Mouse (Mus musculus): ENCODE measurements around the gene Ube2e3. TPM values are rescaled to one million over a fixed set of nuclear protein-coding genes. Genes with fewer than 3 reads are reported as not detected.
A peak's percentile ranks its signal among the peaks of the same experiment; 100 is the strongest.

The Ube2e3 gene
- polyA plus RNA-seq, 1 experiment from 2014 or later = 157 TPM

- peak; percentile 87 for ATAC-seq (replicated peaks; ENCODE audit: low FRiP score)
- H3K9me3 ChIP-seq (replicated peaks) = no peaks in the 10 kb centered on the region
- H3K4me1 ChIP-seq = peaks cover 36% of the 10 kb centered on the region
- no peaks in the 10 kb centered on the region for H3K27me3 ChIP-seq
- H3K9ac ChIP-seq = peak overlapping the region; percentile 90
- H3K4me3 ChIP-seq (replicated peaks) = peak overlapping the region; percentile 74
- peak overlapping the region; percentile 98 for H3K27ac ChIP-seq
- WGBS = 0% methylated on average over 21 of the region's 44 CpGs
- peaks cover 7% of the 10 kb centered on the region; the same call in 1 of the 2 replicates for H3K36me3 ChIP-seq
- peak overlapping the region; percentile 74 for H3K4me2 ChIP-seq
Observed at GRCm38 (mm10) chr2:78868511-78868854, 559 bp downstream of the Ube2e3 start.

GRCm38 (mm10) chr2:78868951-78869720 lies 1.2 kb downstream of the Ube2e3 start:
- peak overlapping the region; percentile 74 for H3K4me3 ChIP-seq (replicated peaks)
- ATAC-seq (replicated peaks; ENCODE audit: low FRiP score) = peak; percentile 94

GRCm38 (mm10) chr2:78869721-78870442 lies 2.0 kb downstream of the Ube2e3 start:
- no peaks in the 10 kb centered on the region for H3K9me3 ChIP-seq (replicated peaks)
- no peaks in the 10 kb centered on the region for H3K27me3 ChIP-seq
- peak overlapping the region; percentile 98 for H3K27ac ChIP-seq
- H3K4me2 ChIP-seq = peak overlapping the region; percentile 74
- WGBS = under 1% methylated on average over 35 of the region's 35 CpGs
- H3K4me3 ChIP-seq (replicated peaks) = peak overlapping the region; percentile 74
- peak overlapping the region; percentile 90 for H3K9ac ChIP-seq
- ATAC-seq (replicated peaks; ENCODE audit: low FRiP score) = no peak
- peaks cover 7% of the 10 kb centered on the region; the same call in 1 of the 2 replicates for H3K36me3 ChIP-seq
- peaks cover 43% of the 10 kb centered on the region for H3K4me1 ChIP-seq

More at GRCm38 (mm10) chr2:78868951-78869720, 1.2 kb downstream of the Ube2e3 start:
- no peaks in the 10 kb centered on the region for H3K27me3 ChIP-seq
- H3K9ac ChIP-seq = peak overlapping the region; percentile 90
- peaks cover 7% of the 10 kb centered on the region; the same call in 1 of the 2 replicates for H3K36me3 ChIP-seq
- peaks cover 40% of the 10 kb centered on the region for H3K4me1 ChIP-seq
- peak overlapping the region; percentile 98 for H3K27ac ChIP-seq
- H3K9me3 ChIP-seq (replicated peaks) = no peaks in the 10 kb centered on the region
- H3K4me2 ChIP-seq = peak overlapping the region; percentile 74
- whole genome bisulfite sequencing = under 1% methylated on average over 44 of the region's 114 CpGs

DNA sequence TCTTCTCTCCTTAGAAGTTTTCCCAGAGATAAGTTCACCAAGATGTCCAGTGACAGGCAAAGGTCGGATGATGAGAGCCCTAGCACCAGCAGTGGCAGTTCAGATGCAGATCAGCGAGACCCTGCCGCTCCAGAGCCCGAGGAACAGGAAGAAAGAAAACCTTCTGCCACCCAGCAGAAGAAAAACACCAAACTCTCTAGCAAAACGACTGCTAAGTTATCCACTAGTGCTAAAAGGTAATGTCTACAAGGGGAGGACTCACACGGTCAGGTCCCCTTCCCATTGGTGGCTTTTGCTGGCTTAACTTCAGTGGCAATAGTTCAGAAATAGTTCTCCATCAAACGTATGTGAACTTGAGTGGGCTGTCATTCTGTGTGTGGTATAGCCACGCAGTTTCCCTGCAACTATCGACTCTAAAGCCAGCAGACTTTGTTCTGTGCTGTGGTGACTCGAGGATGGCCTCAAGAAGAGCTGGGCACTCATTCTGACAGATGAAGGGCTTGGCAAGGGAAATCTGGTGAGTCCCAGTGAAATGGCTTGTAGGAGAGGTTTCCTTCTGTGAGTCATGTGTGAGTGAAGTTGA lies 2.6 kb downstream of the Ube2e3 start:
- H3K9ac ChIP-seq = peak overlapping the region; percentile 90
- peak overlapping the region; percentile 74 for H3K4me2 ChIP-seq
- H3K4me1 ChIP-seq = peaks cover 43% of the 10 kb centered on the region
- no peaks in the 10 kb centered on the region for H3K27me3 ChIP-seq
- no peak for ATAC-seq (replicated peaks; ENCODE audit: low FRiP score)
- peaks cover 7% of the 10 kb centered on the region; the same call in 1 of the 2 replicates for H3K36me3 ChIP-seq
- H3K9me3 ChIP-seq (replicated peaks) = no peaks in the 10 kb centered on the region
- WGBS = 9% methylated on average over 10 of the region's 10 CpGs
- H3K27ac ChIP-seq = peak overlapping the region; percentile 98; the same call in 1 of the 2 replicates
- peak overlapping the region; percentile 74 for H3K4me3 ChIP-seq (replicated peaks)

- Histone ChIP-seq H3K27me3 (no peaks in the 10 kb centered on the region), H3K4me2 (peak overlapping the region; percentile 74), H3K27ac (peak overlapping the region; percentile 72), H3K4me3 (replicated peaks) (peak overlapping the region; percentile 74), H3K36me3 (peaks cover 7% of the 10 kb centered on the region; the same call in 1 of the 2 replicates), H3K4me1 (peaks cover 40% of the 10 kb centered on the region), H3K9me3 (replicated peaks) (no peaks in the 10 kb centered on the region), H3K9ac (peak overlapping the region; percentile 43)
- ATAC-seq (replicated peaks; ENCODE audit: low FRiP score) = no peak
- WGBS = 27% methylated on average over 8 of the region's 8 CpGs
Observed at GRCm38 (mm10) chr2:78871971-78872860, 4.3 kb downstream of the Ube2e3 start.

DNA sequence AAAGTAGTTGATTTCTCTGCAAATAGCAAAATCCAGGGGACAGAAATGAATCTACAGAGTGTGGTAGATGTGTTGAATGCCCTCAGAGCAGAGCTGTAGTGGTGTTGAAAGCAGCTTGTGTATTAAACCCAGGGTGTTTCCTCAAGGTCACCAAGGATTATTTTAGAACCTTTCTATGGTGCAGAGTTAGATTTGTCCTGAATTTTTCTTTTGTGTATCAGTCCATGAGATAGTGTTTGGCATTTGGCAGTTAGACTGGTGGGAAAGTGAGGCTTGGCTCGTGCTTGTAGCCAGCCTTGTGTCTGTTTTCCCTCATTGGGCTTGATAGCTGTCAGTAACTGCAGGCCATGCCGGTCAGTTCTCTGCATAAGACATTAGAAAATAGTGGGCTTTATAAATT lies 6.0 kb downstream of the Ube2e3 start:
- Histone ChIP-seq H3K9me3 (replicated peaks) (no peaks in the 10 kb centered on the region), H3K4me1 (peaks cover 32% of the 10 kb centered on the region), H3K27ac (no peak overlapping the region), H3K4me2 (peak overlapping the region; percentile 8; the same call in 1 of the 2 replicates), H3K4me3 (replicated peaks) (no peak overlapping the region), H3K9ac (no peak overlapping the region), H3K36me3 (peaks cover 7% of the 10 kb centered on the region; the same call in 1 of the 2 replicates), H3K27me3 (no peaks in the 10 kb centered on the region)
- 55% methylated on average over 2 of the region's 2 CpGs for WGBS
- ATAC-seq (replicated peaks; ENCODE audit: low FRiP score) = no peak

GRCm38 (mm10) chr2:78876002-78876401 lies 8.1 kb downstream of the Ube2e3 start:
- H3K4me2 ChIP-seq = no peak overlapping the region

GRCm38 (mm10) chr2:78882068-78882467 lies 14.1 kb downstream of the Ube2e3 start:
- Histone ChIP-seq H3K4me1 (0 out of 2 replicates have a peak, but pooled peaks cover 6% of the 10 kb centered on the region), H3K27ac (no peak overlapping the region), H3K9ac (no peak overlapping the region), H3K9me3 (replicated peaks) (no peaks in the 10 kb centered on the region), H3K4me2 (no peak overlapping the region), H3K27me3 (no peaks in the 10 kb centered on the region), H3K36me3 (no peaks in the 10 kb centered on the region), H3K4me3 (replicated peaks) (no peak overlapping the region)
- no peak for ATAC-seq (replicated peaks; ENCODE audit: low FRiP score)
- WGBS = 76% methylated on average over 1 of the region's 1 CpGs

More at GRCm38 (mm10) chr2:78876002-78876401, 8.1 kb downstream of the Ube2e3 start:
- Histone ChIP-seq H3K4me1 (peaks cover 24% of the 10 kb centered on the region), H3K9me3 (replicated peaks) (no peaks in the 10 kb centered on the region), H3K27me3 (no peaks in the 10 kb centered on the region), H3K4me3 (replicated peaks) (no peak overlapping the region), H3K9ac (no peak overlapping the region), H3K36me3 (peaks cover 3% of the 10 kb centered on the region; the same call in 1 of the 2 replicates), H3K27ac (no peak overlapping the region)
- ATAC-seq (replicated peaks; ENCODE audit: low FRiP score) = no peak

- ATAC-seq (replicated peaks; ENCODE audit: low FRiP score) = no peak; the same call in 1 of the 2 replicates
- Histone ChIP-seq H3K4me2 (no peak overlapping the region), H3K4me1 (0 out of 2 replicates have a peak, but pooled peaks cover 6% of the 10 kb centered on the region), H3K9ac (no peak overlapping the region), H3K36me3 (no peaks in the 10 kb centered on the region), H3K9me3 (replicated peaks) (no peaks in the 10 kb centered on the region), H3K4me3 (replicated peaks) (no peak overlapping the region), H3K27me3 (no peaks in the 10 kb centered on the region), H3K27ac (no peak overlapping the region)
- 94% methylated on average over 3 of the region's 3 CpGs for WGBS
Observed at GRCm38 (mm10) chr2:78882743-78883433, 15.0 kb downstream of the Ube2e3 start.

GRCm38 (mm10) chr2:78886446-78886845 lies 18.5 kb downstream of the Ube2e3 start:
- no peak overlapping the region for H3K4me3 ChIP-seq (replicated peaks)
- no peak overlapping the region for H3K4me2 ChIP-seq
- no peak for ATAC-seq (replicated peaks; ENCODE audit: low FRiP score)
- H3K27ac ChIP-seq = no peak overlapping the region
- H3K36me3 ChIP-seq = no peaks in the 10 kb centered on the region
- H3K27me3 ChIP-seq = no peaks in the 10 kb centered on the region
- no peaks in the 10 kb centered on the region for H3K9me3 ChIP-seq (replicated peaks)
- 0 out of 2 replicates have a peak, but pooled peaks cover 5% of the 10 kb centered on the region for H3K4me1 ChIP-seq
- H3K9ac ChIP-seq = no peak overlapping the region
- WGBS = 79% methylated on average over 2 of the region's 2 CpGs

All from kidney, embryonic 15.5 days (tissue).